Mouse (Mus musculus): ENCODE measurements around the gene Lrrc8d. TPM values are rescaled to one million over a fixed set of nuclear protein-coding genes. Genes with fewer than 3 reads are reported as not detected.

The Lrrc8d gene
- polyA plus RNA-seq, 1 experiment: 24.8 TPM

GRCm38 (mm10) chr5:105783848-105784247 is 84.1 kb downstream of the Lrrc8d start:
- no peaks in the 10 kb centered on the region for H3K27me3 ChIP-seq (ENCODE audit: control insufficient read depth, insufficient read depth, insufficient read length)
- no peak overlapping the region for H3K4me2 ChIP-seq (ENCODE audit: low read depth)
- no peaks in the 10 kb centered on the region for H3K36me3 ChIP-seq (ENCODE audit: control insufficient read depth, insufficient read depth)
- H3K4me3 ChIP-seq: no peak overlapping the region
- peaks cover 17% of the 10 kb centered on the region for H3K79me2 ChIP-seq (ENCODE audit: control insufficient read depth, insufficient read depth)
- TF ChIP-seq POLR2AphosphoS2 (IDR thresholded peaks at IDR 0.05; ENCODE audit: insufficient read length, low read depth) (no peak), MAX (IDR thresholded peaks at IDR 0.05; ENCODE audit: low read depth) (no peak), POLR2A (IDR thresholded peaks at IDR 0.05; ENCODE audit: insufficient read length, low read depth) (no peak), MYOG (IDR thresholded peaks at IDR 0.05; ENCODE audit: control insufficient read depth in 1 of 3, insufficient read depth in 1 of 3, insufficient read length in 2 of 3, low read depth in 2 of 3) (no peak), TCF12 (IDR thresholded peaks at IDR 0.05; ENCODE audit: insufficient read depth, poor library complexity, severe bottlenecking) (no peak), CEBPB (IDR thresholded peaks at IDR 0.05; ENCODE audit: insufficient read depth, poor library complexity, severe bottlenecking) (no peak), REST (IDR thresholded peaks at IDR 0.05; ENCODE audit: insufficient read depth, insufficient read length) (no peak), E2F4 (IDR thresholded peaks at IDR 0.05; ENCODE audit: insufficient read depth) (no peak), MYOD1 (IDR thresholded peaks at IDR 0.05; ENCODE audit: control insufficient read depth in 1 of 3, insufficient read length in 2 of 3, low read depth in 2 of 3) (no peak), TCF3 (IDR thresholded peaks at IDR 0.05; ENCODE audit: insufficient read length, low read depth) (no peak), USF1 (IDR thresholded peaks at IDR 0.05; ENCODE audit: low read depth) (no peak), SRF (IDR thresholded peaks at IDR 0.05; ENCODE audit: control insufficient read depth, insufficient read length, low read depth) (no peak)
- no peak overlapping the region for H3ac ChIP-seq (ENCODE audit: control insufficient read depth, insufficient read length)

GRCm38 (mm10) chr5:105784724-105785123 is 85.0 kb downstream of the Lrrc8d start:
- no peak overlapping the region for H3K4me2 ChIP-seq (ENCODE audit: low read depth)
- peaks cover 18% of the 10 kb centered on the region for H3K79me2 ChIP-seq (ENCODE audit: control insufficient read depth, insufficient read depth)
- no peak overlapping the region for H3K4me3 ChIP-seq
- no peaks in the 10 kb centered on the region for H3K36me3 ChIP-seq (ENCODE audit: control insufficient read depth, insufficient read depth)
- no peak for TF ChIP-seq SRF (IDR thresholded peaks at IDR 0.05; ENCODE audit: control insufficient read depth, insufficient read length, low read depth)
- no peak for TF ChIP-seq MYOD1 (IDR thresholded peaks at IDR 0.05; ENCODE audit: control insufficient read depth in 1 of 3, insufficient read length in 2 of 3, low read depth in 2 of 3)
- TF ChIP-seq TCF3 (IDR thresholded peaks at IDR 0.05; ENCODE audit: insufficient read length, low read depth): no peak
- TF ChIP-seq MYOG (IDR thresholded peaks at IDR 0.05; ENCODE audit: control insufficient read depth in 1 of 3, insufficient read depth in 1 of 3, insufficient read length in 2 of 3, low read depth in 2 of 3): no peak
- no peak for TF ChIP-seq REST (IDR thresholded peaks at IDR 0.05; ENCODE audit: insufficient read depth, insufficient read length)
- no peak for TF ChIP-seq POLR2AphosphoS2 (IDR thresholded peaks at IDR 0.05; ENCODE audit: insufficient read length, low read depth)
- no peak for TF ChIP-seq POLR2A (IDR thresholded peaks at IDR 0.05; ENCODE audit: insufficient read length, low read depth)
- no peak for TF ChIP-seq USF1 (IDR thresholded peaks at IDR 0.05; ENCODE audit: low read depth)
- no peak for TF ChIP-seq CEBPB (IDR thresholded peaks at IDR 0.05; ENCODE audit: insufficient read depth, poor library complexity, severe bottlenecking)
- no peak for TF ChIP-seq TCF12 (IDR thresholded peaks at IDR 0.05; ENCODE audit: insufficient read depth, poor library complexity, severe bottlenecking)
- no peak for TF ChIP-seq MAX (IDR thresholded peaks at IDR 0.05; ENCODE audit: low read depth)
- no peak for TF ChIP-seq E2F4 (IDR thresholded peaks at IDR 0.05; ENCODE audit: insufficient read depth)
- no peak overlapping the region for H3ac ChIP-seq (ENCODE audit: control insufficient read depth, insufficient read length)
- H3K27me3 ChIP-seq (ENCODE audit: control insufficient read depth, insufficient read depth, insufficient read length): no peaks in the 10 kb centered on the region

- Histone ChIP-seq H3K79me2 (ENCODE audit: control insufficient read depth, insufficient read depth) (peaks cover 7% of the 10 kb centered on the region), H3ac (ENCODE audit: control insufficient read depth, insufficient read length) (no peak overlapping the region), H3K4me2 (ENCODE audit: low read depth) (no peak overlapping the region), H3K27me3 (ENCODE audit: control insufficient read depth, insufficient read depth, insufficient read length) (no peaks in the 10 kb centered on the region), H3K36me3 (ENCODE audit: control insufficient read depth, insufficient read depth) (no peaks in the 10 kb centered on the region), H3K4me3 (no peak overlapping the region)
- TF ChIP-seq REST (IDR thresholded peaks at IDR 0.05; ENCODE audit: insufficient read depth, insufficient read length): no peak
- TF ChIP-seq MYOG (IDR thresholded peaks at IDR 0.05; ENCODE audit: control insufficient read depth in 1 of 3, insufficient read depth in 1 of 3, insufficient read length in 2 of 3, low read depth in 2 of 3): peak in 2 of 3 experiments; percentile 13 to 55
These were observed 87.8 kb downstream of the Lrrc8d start for GRCm38 (mm10) chr5:105787577-105787976.

- no peaks in the 10 kb centered on the region for H3K27me3 ChIP-seq (ENCODE audit: control insufficient read depth, insufficient read depth, insufficient read length)
- no peak overlapping the region for H3ac ChIP-seq (ENCODE audit: control insufficient read depth, insufficient read length)
- H3K79me2 ChIP-seq (ENCODE audit: control insufficient read depth, insufficient read depth): peaks cover 4% of the 10 kb centered on the region
- no peak overlapping the region for H3K4me3 ChIP-seq
- H3K36me3 ChIP-seq (ENCODE audit: control insufficient read depth, insufficient read depth): no peaks in the 10 kb centered on the region
- no peak overlapping the region for H3K4me2 ChIP-seq (ENCODE audit: low read depth)
- TF ChIP-seq MYOD1 (IDR thresholded peaks at IDR 0.05; ENCODE audit: control insufficient read depth in 1 of 3, insufficient read length in 2 of 3, low read depth in 2 of 3): no peak
- no peak for TF ChIP-seq REST (IDR thresholded peaks at IDR 0.05; ENCODE audit: insufficient read depth, insufficient read length)
- no peak for TF ChIP-seq POLR2AphosphoS2 (IDR thresholded peaks at IDR 0.05; ENCODE audit: insufficient read length, low read depth)
- no peak for TF ChIP-seq CEBPB (IDR thresholded peaks at IDR 0.05; ENCODE audit: insufficient read depth, poor library complexity, severe bottlenecking)
- no peak for TF ChIP-seq SRF (IDR thresholded peaks at IDR 0.05; ENCODE audit: control insufficient read depth, insufficient read length, low read depth)
- no peak for TF ChIP-seq USF1 (IDR thresholded peaks at IDR 0.05; ENCODE audit: low read depth)
- TF ChIP-seq TCF3 (IDR thresholded peaks at IDR 0.05; ENCODE audit: insufficient read length, low read depth): no peak
- TF ChIP-seq MAX (IDR thresholded peaks at IDR 0.05; ENCODE audit: low read depth): no peak
- no peak for TF ChIP-seq TCF12 (IDR thresholded peaks at IDR 0.05; ENCODE audit: insufficient read depth, poor library complexity, severe bottlenecking)
- no peak for TF ChIP-seq MYOG (IDR thresholded peaks at IDR 0.05; ENCODE audit: control insufficient read depth in 1 of 3, insufficient read depth in 1 of 3, insufficient read length in 2 of 3, low read depth in 2 of 3)
- TF ChIP-seq E2F4 (IDR thresholded peaks at IDR 0.05; ENCODE audit: insufficient read depth): no peak
These were observed 90.0 kb downstream of the Lrrc8d start for GRCm38 (mm10) chr5:105789801-105790200.

GRCm38 (mm10) chr5:105792331-105792801 is 92.6 kb downstream of the Lrrc8d start:
- Histone ChIP-seq H3K36me3 (ENCODE audit: control insufficient read depth, insufficient read depth) (no peaks in the 10 kb centered on the region), H3K4me2 (ENCODE audit: low read depth) (peak overlapping the region; percentile 88), H3K4me3 (peak overlapping the region; percentile 13), H3K79me2 (ENCODE audit: control insufficient read depth, insufficient read depth) (peaks cover 4% of the 10 kb centered on the region), H3K27me3 (ENCODE audit: control insufficient read depth, insufficient read depth, insufficient read length) (no peaks in the 10 kb centered on the region), H3ac (ENCODE audit: control insufficient read depth, insufficient read length) (no peak overlapping the region)
- TF ChIP-seq MYOD1 (IDR thresholded peaks at IDR 0.05; ENCODE audit: control insufficient read depth in 1 of 3, insufficient read length in 2 of 3, low read depth in 2 of 3) (no peak), MAX (IDR thresholded peaks at IDR 0.05; ENCODE audit: low read depth) (no peak), TCF12 (IDR thresholded peaks at IDR 0.05; ENCODE audit: insufficient read depth, poor library complexity, severe bottlenecking) (no peak), POLR2AphosphoS2 (IDR thresholded peaks at IDR 0.05; ENCODE audit: insufficient read length, low read depth) (no peak), SRF (IDR thresholded peaks at IDR 0.05; ENCODE audit: control insufficient read depth, insufficient read length, low read depth) (no peak), CEBPB (IDR thresholded peaks at IDR 0.05; ENCODE audit: insufficient read depth, poor library complexity, severe bottlenecking) (no peak), TCF3 (IDR thresholded peaks at IDR 0.05; ENCODE audit: insufficient read length, low read depth) (no peak), USF1 (IDR thresholded peaks at IDR 0.05; ENCODE audit: low read depth) (no peak), REST (IDR thresholded peaks at IDR 0.05; ENCODE audit: insufficient read depth, insufficient read length) (no peak), E2F4 (IDR thresholded peaks at IDR 0.05; ENCODE audit: insufficient read depth) (no peak), POLR2A (IDR thresholded peaks at IDR 0.05; ENCODE audit: insufficient read length, low read depth) (no peak), MYOG (IDR thresholded peaks at IDR 0.05; ENCODE audit: control insufficient read depth in 1 of 3, insufficient read depth in 1 of 3, insufficient read length in 2 of 3, low read depth in 2 of 3) (no peak)

All from myocyte (in vitro differentiated cells).